Mouse (Mus musculus) layer of hippocampus, adult 2 months (tissue): ENCODE measurements at regions not wholly inside any gene's neighbourhood (a gene's known extent, or its start where the extent isn't known, plus 50 kb on each side); places are given as distances from the start of the nearest gene placed in this dataset.

ENCODE experiments used
- DNase-seq, 2 experiments: peaks; one replicate each; pipeline ENCODE4 v3.0.0; 2022; ENCODE audit warnings: low spot score in 2 of 2
- H3K27ac ChIP-seq: fragments of 200-600 bp; 2 replicates; pipeline ENCODE4 v1.8.1; 2022
- H3K4me3 ChIP-seq: fragments of 200-600 bp; 2 replicates; pipeline ENCODE4 v1.8.1; 2022; ENCODE audit warnings: mild to moderate bottlenecking
- CTCF ChIP-seq: fragments of 200-600 bp; conservative IDR thresholded peaks from 2 replicates; pipeline ENCODE4 v1.8.1; 2022; ENCODE audit warnings: antibody characterized with exemption, mild to moderate bottlenecking, moderate library complexity

DNA sequence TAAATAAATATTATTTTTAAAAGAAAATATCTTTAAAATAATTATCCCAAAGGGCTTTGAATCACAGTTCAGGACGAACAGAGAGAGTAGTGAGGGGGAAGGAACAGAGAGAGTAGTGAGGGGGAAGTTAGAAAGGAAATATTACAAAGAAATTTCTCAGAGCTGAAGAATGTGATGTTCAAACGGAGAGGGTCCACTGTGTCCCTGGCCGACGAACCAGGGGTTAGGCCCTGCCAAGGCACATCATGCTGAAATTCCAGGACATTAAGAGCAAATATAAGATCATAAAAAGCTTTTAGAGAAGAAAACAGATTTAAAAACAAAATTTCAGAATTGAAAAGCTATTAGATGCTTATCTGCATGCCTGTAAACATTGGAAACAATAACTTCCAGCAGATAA is 61.6 kb downstream of the Skor1 start:
- Histone ChIP-seq H3K27ac (no peak overlapping the region), H3K4me3 (no peak overlapping the region)
- no peak for DNase-seq
- TF ChIP-seq CTCF = no peak

DNA sequence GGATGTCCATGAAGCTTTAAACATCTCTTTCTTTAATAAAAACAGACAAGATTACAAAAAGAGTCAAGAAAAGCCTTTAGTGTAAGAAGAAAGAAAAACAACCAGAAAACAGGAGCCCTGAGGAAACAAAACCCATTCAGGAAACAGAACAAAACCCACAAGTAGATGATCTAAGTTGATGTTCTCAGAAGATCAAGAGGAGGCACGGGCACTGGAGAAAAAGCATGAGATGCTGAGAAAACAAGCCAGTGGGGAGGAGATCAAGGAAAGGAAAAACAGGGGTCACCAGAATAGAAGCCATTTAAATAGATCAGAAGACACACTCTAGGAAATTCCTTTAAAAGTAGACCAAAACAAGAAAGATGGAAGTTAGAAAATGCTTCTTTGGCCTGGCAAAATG is 62.1 kb downstream of the Skor1 start:
- Histone ChIP-seq H3K4me3 (no peak overlapping the region), H3K27ac (no peak overlapping the region)
- no peak for DNase-seq
- no peak for TF ChIP-seq CTCF

GRCm38 (mm10) chr9:63082830-63083229 is 65.9 kb downstream of the Skor1 start:
- Histone ChIP-seq H3K4me3 (no peak overlapping the region), H3K27ac (no peak overlapping the region)
- 0 out of 2 replicates have a peak, but pooled peaks have one; percentile 12 for TF ChIP-seq CTCF
- DNase-seq = no peak

GRCm38 (mm10) chr9:63082311-63082710 is 66.5 kb downstream of the Skor1 start:
- Histone ChIP-seq H3K27ac (no peak overlapping the region), H3K4me3 (no peak overlapping the region)
- TF ChIP-seq CTCF = no peak
- no peak for DNase-seq

GRCm38 (mm10) chr9:63080406-63080805 is 68.4 kb downstream of the Skor1 start:
- Histone ChIP-seq H3K4me3 (no peak overlapping the region), H3K27ac (no peak overlapping the region)
- DNase-seq = no peak
- TF ChIP-seq CTCF = no peak

DNA sequence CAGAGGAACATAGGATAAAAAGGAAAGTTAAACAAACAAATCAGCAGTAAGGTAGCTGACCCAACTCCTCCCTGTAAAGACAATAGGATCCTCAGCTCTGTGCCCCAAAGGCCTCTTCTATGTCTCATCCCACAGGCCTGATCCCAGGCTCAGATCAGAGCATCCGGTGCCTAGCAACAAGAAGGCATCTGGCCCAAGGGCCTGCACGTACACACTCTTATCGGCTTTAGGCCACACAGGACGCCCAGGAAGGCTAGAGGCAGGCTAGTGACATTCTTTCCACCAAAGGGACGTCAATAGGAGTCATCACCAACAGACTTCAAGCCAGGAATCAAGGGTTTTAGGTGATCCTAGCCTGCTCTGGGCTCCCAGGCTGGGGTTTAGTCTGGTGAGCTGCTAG is 73.5 kb downstream of the Skor1 start:
- H3K27ac ChIP-seq = no peak overlapping the region
- DNase-seq = no peak
- no peak for TF ChIP-seq CTCF
- no peak overlapping the region for H3K4me3 ChIP-seq

- DNase-seq = no peak
- TF ChIP-seq CTCF = no peak
Observed at GRCm38 (mm10) chr9:63074803-63075202, 74.0 kb downstream of the Skor1 start.

DNA sequence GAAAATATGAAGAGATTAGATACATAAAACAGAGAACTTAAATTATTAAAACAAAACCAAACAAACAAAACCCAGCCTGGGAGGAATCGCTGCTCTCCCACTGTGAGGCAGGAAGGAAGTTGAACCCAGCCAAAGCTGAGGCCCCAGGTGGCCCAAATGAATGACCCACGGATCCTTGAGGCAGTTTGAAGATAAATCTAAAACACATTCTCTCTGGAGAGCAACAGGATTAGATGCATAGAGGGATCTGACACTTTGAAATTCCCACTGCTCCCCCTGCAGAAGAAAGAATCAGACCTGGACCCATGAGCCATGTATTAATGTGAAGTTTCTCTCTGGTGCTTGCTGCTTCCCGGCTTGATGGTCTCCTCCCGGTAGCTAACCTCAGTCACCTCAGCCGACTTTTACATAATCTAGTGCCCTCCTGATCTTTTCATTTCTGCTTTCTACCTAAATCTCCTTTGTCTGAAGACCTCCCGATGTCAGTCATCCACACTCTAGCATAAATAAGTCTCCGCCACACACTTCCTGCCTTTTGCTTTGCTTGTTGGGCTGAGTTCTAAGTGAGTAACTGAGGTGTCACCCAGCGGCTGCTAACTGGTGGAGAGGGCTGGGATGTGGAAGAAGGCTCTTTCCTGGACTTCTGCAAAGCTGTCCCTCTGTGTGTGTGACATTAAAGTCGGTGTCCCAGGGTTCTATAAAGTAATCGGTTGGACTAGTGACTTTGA is 74.6 kb downstream of the Skor1 start:
- no peak for TF ChIP-seq CTCF
- DNase-seq = no peak
- Histone ChIP-seq H3K27ac (peak overlapping the region; percentile 2; the same call in 1 of the 2 replicates), H3K4me3 (no peak overlapping the region)

More at GRCm38 (mm10) chr9:63074803-63075202, 74.0 kb downstream of the Skor1 start:
- no peak overlapping the region for H3K27ac ChIP-seq
- H3K4me3 ChIP-seq = no peak overlapping the region

DNA sequence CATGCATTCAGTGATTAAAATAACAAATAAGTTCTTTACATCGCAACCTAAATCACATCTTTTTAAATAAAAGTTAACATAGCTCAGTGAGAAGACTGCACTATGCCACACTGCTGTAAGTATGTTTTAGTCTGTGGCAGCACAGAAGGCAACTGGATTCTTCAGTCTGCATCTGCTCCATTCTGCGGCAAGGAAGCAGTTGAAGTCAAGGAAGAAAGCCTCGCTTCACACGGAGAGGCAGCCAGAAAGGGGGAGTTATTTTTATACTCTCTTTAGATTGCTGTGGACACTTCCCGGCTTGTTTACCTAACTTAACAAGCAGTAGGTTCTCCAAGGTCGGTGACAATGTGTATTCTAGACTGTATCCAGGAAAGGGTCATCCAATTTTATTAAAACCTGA is 77.7 kb downstream of the Skor1 start:
- TF ChIP-seq CTCF = no peak
- H3K4me3 ChIP-seq = no peak overlapping the region
- 0 out of 2 replicates have a peak overlapping the region, but pooled peaks have one; percentile 60 for H3K27ac ChIP-seq
- DNase-seq = no peak

- H3K27ac ChIP-seq = peak overlapping the region; percentile 60; the same call in 1 of the 2 replicates
- TF ChIP-seq CTCF = no peak
- H3K4me3 ChIP-seq = no peak overlapping the region
- DNase-seq = peak; percentile 27 to 71
Observed at GRCm38 (mm10) chr9:63069919-63070318, 78.8 kb downstream of the Skor1 start.

- Histone ChIP-seq H3K4me3 (no peak overlapping the region), H3K27ac (no peak overlapping the region)
- peak; percentile 41 for TF ChIP-seq CTCF
- no peak for DNase-seq
Observed at GRCm38 (mm10) chr9:63067054-63067406, 79.3 kb upstream of the Pias1 start.

GRCm38 (mm10) chr9:63066384-63067053 is 78.8 kb upstream of the Pias1 start:
- DNase-seq = no peak
- H3K4me3 ChIP-seq = no peak overlapping the region
- no peak overlapping the region for H3K27ac ChIP-seq
- no peak for TF ChIP-seq CTCF

- no peak for TF ChIP-seq CTCF
- no peak overlapping the region for H3K27ac ChIP-seq
- no peak overlapping the region for H3K4me3 ChIP-seq
- no peak for DNase-seq
Observed at GRCm38 (mm10) chr9:63063525-63063924, 75.8 kb upstream of the Pias1 start.

- H3K27ac ChIP-seq = peak overlapping the region; percentile 95; the same call in 1 of the 2 replicates
- no peak for TF ChIP-seq CTCF
- DNase-seq = no peak
- H3K4me3 ChIP-seq = no peak overlapping the region
Observed at GRCm38 (mm10) chr9:63060740-63061139, 73.0 kb upstream of the Pias1 start.
